Mouse (Mus musculus): ENCODE results near the gene Ttc39a.
A peak's percentile ranks its signal among the peaks of the same experiment; 100 is the strongest.

The Ttc39a gene

GRCm38 (mm10) chr4:109420138-109420795, 13.8 kb downstream of the Ttc39a start:
- ATAC-seq (ENCODE audit: low TSS enrichment) = no peak

GRCm38 (mm10) chr4:109421608-109422007, 15.2 kb downstream of the Ttc39a start:
- ATAC-seq (ENCODE audit: low TSS enrichment) = no peak

- no peak for ATAC-seq (ENCODE audit: low TSS enrichment)
These were observed 16.0 kb downstream of the Ttc39a start for GRCm38 (mm10) chr4:109422436-109422835.

GRCm38 (mm10) chr4:109423438-109423837, 17.0 kb downstream of the Ttc39a start:
- peak; percentile 81; the same call in 1 of the 2 replicates for ATAC-seq (ENCODE audit: low TSS enrichment)

DNA sequence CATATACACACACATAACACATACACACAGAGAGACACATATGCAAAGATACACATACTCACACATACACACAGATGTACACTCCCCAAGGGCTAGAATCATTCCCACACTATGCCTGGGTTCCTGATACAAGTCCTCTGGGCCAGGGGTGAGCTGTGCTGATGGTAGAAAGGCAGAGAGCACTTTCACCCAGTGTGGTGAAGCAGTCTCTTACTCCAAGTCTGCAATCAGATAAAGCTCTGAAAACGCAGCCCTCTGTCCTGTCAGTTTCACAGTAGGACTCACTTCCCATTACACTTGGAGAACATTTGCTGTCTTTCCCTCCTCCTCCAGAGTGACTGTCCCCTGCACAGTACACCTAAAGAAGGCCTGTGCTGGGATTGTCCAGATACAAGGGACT, 20.6 kb downstream of the Ttc39a start:
- no peak for ATAC-seq (ENCODE audit: low TSS enrichment)

- no peak for ATAC-seq (ENCODE audit: low TSS enrichment)
These were observed 23.8 kb downstream of the Ttc39a start for GRCm38 (mm10) chr4:109430250-109430649.

DNA sequence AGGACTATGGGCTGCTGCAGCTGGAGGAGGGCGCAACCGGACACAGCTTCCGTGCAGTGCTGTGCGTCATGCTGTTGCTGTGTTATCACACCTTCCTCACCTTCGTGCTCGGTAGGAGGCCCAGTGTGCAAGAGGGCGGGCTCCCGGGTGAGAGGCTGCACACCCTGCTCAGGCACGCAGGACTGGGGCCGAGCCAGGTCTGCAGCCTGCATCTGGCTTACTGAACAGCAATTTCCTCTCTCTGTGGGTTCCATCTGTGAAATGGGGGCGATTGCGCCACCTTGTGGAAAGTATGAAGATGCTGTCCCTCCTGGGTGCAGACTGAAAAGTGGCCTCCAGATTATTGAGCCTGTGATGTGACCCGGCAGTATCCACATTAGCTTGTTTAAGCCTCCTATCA, 24.4 kb downstream of the Ttc39a start:
- peak; percentile 84 for ATAC-seq (ENCODE audit: low TSS enrichment)

DNA sequence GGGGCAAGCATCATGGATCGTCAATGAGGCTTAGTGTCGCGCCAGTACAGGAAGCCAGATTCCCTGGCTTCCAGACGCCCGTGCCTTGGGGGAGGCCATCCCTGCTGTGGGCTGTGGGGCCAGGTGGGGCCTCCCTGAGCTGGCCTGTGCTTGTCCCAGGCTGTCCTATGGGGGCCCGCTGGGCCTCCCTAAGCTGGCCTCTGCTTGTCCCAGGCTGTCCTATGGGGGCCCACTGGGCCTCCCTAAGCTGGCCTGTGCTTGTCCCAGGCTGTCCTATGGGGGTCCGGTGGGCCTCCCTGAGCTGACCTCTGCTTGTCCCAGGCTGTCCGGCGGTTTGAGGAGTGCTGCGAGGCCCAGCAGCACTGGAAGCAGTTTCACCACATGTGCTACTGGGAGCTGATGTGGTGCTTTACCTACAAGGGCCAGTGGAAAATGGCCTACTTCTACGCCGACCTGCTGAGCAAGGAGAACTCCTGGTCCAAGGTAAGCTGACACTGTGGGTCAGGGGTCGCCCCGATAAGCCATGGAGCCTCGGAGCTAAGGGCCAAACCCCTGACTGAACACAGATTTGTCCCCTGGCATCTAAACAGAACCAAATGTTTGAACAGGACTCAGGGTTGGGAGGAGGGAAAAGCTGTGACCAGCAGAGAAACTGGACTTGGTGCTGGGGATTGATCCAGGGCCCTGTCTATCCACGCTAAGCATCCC, 26.4 kb downstream of the Ttc39a start:
- no peak for ATAC-seq (ENCODE audit: low TSS enrichment)

DNA sequence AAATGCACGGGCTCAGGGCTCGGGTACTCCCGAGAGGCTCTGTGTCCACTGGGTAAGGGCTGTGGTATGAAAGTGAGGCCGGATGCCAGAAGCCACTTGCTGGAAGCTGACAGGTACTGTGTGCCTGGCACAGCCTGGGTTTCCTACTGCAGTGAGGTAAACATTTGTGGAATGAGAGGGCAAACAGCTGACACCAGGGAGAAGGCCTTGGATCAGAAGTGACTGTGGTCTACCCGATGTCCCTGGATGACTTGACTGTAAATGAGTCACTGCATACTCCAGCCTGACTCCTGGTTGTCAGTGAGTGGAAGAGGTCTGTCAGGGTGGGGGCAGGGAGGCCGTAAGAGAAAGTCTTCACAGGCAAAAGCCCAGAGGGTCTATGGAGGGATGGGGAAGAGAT, 27.2 kb downstream of the Ttc39a start:
- no peak for ATAC-seq (ENCODE audit: low TSS enrichment)

DNA sequence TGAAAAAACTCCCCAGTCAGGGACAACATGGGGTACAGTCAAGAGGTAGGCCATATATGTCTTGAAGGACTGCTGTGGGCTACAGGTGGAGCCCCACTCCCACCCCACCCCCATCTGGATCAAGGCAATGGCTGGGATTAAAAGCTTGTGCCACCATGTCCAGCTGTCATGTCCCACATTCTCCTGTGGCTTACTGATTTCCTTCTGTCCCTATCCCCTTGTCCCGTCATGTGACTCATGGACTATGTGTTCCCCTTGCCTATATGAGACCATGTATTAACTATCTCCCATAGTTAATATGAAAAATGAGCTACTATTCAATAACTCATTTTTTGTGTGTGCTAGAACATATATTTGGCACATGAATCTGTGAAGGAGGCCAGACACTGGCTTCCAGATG, 27.8 kb downstream of the Ttc39a start:
- no peak for ATAC-seq (ENCODE audit: low TSS enrichment)

DNA sequence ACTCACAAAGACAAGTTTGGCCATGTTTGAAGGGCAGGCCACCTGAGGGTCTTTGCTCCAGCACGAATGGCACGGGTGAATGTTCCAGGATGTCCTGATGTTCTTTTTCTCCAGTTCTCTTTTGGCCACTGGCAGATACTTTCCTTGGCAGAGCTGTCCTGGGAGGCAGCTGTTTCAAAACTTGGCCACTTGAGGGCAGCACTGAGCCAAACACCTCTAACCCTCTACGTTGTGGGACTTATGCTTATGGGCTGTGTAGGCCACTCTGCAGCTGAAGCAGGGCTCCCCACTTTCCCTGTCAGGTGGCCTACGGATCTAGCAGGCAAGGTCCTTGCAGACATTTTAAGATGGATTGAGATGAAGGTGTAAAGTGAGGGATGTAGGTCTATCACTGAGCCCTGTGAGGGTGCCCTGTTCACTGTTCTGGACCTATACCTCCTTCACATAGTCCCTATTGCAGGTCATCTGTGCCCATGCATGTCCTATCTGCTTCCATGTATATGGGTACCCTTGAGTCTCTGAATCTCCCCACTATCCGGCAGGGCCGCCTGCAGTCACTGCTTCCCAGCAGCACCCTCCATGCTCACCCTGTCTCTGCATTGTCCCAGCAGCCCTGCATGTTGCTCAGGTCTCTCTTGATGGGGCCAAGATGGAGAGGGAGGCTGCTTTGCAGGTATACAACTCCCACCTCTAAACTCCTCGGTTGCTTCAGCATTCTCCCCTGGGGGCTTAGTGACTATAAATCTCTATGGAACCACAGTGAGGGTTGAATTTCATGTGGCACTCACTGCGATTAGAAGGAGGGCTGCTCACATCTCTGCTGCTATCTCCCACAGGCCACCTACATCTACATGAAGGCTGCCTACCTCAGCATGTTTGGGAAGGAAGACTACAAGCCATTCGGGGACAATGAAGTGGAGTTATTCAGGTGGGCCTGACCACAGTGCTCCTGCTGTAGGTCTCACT, 31.8 kb downstream of the Ttc39a start:
- peak; percentile 62; the same call in 1 of the 2 replicates for ATAC-seq (ENCODE audit: low TSS enrichment)

GRCm38 (mm10) chr4:109439101-109439500, 32.7 kb downstream of the Ttc39a start:
- ATAC-seq (ENCODE audit: low TSS enrichment) = no peak

GRCm38 (mm10) chr4:109439825-109440248, 33.4 kb downstream of the Ttc39a start:
- no peak for ATAC-seq (ENCODE audit: low TSS enrichment)

- ATAC-seq (ENCODE audit: low TSS enrichment) = no peak
These were observed 34.0 kb downstream of the Ttc39a start for GRCm38 (mm10) chr4:109440381-109440780.

GRCm38 (mm10) chr4:109441000-109441399, 34.6 kb downstream of the Ttc39a start:
- ATAC-seq (ENCODE audit: low TSS enrichment) = no peak

GRCm38 (mm10) chr4:109442126-109442525, 35.7 kb downstream of the Ttc39a start:
- ATAC-seq (ENCODE audit: low TSS enrichment) = no peak

DNA sequence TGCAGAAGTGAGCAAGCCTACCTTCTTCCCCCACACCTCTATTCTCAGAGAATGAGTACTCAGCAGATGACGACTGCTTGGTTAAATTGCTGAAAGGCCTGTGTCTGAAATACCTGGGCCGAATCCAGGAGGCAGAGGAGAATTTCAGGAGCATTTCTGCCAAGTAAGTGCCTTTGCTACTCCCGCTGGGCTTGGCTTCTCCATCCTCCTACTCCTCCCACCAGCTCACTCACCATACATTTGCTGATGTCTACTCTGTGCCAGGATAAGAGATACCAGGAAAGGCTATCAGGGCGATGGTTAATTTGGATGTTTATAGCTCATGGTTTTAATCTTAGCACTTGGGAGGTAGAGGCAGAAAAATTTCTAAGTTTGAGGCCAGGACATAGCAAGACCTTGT, 36.2 kb downstream of the Ttc39a start:
- peak; percentile 81 for ATAC-seq (ENCODE audit: low TSS enrichment)

DNA sequence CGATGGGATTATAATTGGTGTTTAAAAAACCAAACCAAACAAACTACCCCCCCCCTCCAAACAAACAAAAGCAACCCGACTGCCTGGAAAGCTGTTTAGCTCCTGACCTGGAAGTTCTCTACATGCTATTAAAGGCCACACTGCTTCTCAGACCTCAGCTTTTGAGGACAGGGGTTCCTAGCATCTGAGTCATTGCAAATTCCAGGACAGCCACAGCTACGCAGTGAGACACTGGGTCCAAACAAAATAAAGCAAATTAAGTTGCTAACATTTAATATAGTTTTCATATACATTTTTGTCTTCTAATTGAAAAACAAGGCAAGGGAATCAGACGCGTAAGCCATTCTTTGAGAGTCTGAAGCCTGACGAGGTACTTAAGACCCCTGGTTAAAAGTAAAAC, 38.0 kb downstream of the Ttc39a start:
- no peak for ATAC-seq (ENCODE audit: low TSS enrichment)

DNA sequence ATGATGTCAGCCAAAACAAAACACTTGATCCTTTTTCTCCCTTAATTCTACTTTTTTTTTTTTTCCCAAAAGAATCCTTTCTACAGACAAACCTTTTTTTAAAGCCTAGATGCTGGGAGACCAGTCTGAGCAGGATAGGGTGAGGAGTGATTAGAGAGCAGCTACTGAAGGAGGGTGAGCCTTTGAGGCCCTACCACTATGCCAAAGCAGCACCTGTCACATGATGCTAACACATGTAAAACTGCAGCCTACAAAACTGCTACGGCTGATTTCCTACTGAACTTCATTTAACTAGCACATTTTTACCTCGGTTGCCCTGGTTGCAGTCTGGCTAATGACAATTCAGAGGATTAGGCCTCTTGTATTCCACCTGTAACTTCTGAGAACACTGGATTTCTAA, 38.5 kb downstream of the Ttc39a start:
- ATAC-seq (ENCODE audit: low TSS enrichment) = no peak

GRCm38 (mm10) chr4:109445397-109445796, 39.0 kb downstream of the Ttc39a start:
- ATAC-seq (ENCODE audit: low TSS enrichment) = 0 out of 2 replicates have a peak, but pooled peaks have one; percentile 25

GRCm38 (mm10) chr4:109445956-109446355, 39.5 kb downstream of the Ttc39a start:
- ATAC-seq (ENCODE audit: low TSS enrichment) = no peak

- ATAC-seq (ENCODE audit: low TSS enrichment) = no peak
These were observed 42.1 kb downstream of the Ttc39a start for GRCm38 (mm10) chr4:109448531-109448930.

Measured in frontal cortex, adult (tissue).